Mouse (Mus musculus): ENCODE measurements at regions not wholly inside any gene's neighbourhood (a gene's known extent, or its start where the extent isn't known, plus 50 kb on each side); places are given as distances from the start of the nearest gene placed in this dataset.
"Not testable (repeated sequence)": the region's sequence is repeated elsewhere in the genome, so short reads cannot be mapped to it uniquely, and the experiment has no call there.

DNA sequence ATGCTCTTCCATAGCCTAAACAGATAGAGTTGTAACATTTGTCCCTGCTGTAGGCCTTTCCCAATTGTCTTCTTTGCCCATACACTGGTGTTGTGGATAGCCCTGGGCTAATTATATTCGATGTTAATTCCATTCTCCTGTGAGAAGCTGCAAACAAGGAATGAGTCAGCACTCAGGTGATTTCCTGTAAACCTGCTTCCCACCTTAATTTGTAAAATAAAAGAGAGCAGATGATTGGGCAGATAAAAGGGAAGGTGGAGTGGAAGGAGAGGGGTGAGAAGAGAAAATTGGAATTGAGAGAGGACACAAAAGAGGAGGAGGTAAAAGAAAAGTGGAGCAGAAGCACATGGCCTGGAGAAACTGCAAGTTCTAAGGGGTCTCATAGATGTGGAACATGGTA lies 102.8 kb downstream of the Gc start:
- not testable (repeated sequence) for DNase-seq (ENCODE audit: extremely low spot score in 1 of 2, low spot score in 1 of 2)

GRCm38 (mm10) chr5:89347771-89348170 lies 109.9 kb downstream of the Gc start:
- DNase-seq (ENCODE audit: extremely low spot score in 1 of 2, low spot score in 1 of 2): no peak

DNA sequence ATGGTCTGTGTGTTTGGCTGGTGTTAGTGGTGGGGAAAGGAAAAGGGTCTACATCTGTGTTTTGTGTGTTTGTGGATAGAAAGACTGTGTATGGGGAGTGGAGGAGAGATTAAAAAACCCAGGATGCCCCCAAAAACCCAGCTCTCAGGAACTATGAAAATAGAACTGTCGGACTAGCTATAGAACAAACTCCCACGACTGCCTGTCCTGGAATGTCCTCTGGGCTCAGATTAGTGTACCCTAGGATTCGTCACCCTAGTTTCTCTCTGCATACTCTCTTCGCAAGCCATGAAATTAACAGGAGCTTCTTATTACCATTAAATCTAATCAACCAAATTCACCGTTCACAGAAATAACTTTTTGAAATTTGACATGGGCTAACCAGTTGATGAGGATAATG lies 117.2 kb downstream of the Gc start:
- peak in 1 of 2 experiments; percentile 7 for DNase-seq (ENCODE audit: extremely low spot score in 1 of 2, low spot score in 1 of 2)

DNA sequence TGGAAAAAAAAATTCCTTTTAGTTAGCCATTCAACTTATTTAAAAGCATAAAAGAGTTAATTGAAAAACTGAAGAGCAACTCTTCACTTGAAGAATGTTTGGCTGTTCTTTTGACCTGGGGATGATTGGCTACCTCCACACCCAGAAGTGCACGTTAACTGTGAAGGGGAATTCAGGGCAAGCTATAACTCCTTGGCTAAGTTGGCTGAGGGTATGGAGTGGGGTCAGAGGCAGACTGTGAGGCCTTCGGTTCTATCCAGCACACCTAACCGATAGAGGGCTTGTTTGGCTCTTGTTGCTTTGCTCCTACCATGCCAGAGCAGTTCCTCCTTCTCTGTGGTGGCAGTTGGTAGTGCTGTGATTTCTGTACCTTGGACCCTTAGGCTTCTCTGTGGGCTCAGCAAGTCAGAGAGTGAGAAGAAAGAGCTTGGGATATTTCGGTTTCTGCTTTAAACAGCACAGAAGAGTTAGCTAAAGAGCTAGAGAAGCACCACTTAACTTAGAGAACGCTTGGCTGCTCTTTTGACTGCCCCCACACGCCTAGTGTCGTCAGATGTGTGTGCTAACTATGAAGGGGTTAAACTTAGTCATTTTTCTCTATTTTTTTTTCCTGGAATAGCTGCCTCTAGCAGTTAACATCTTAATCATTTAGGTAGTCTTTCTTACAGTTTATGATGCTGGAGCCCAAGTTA lies 119.6 kb downstream of the Gc start:
- no peak for DNase-seq (ENCODE audit: extremely low spot score in 1 of 2, low spot score in 1 of 2)

Measured in frontal cortex, adult 2 months (tissue).